ENCODE assay signal across 8 mouse cellular contexts in genomic region chr17:66450526-66451070, GRCm38 (mm10). TPM values are rescaled to one million over a fixed set of nuclear protein-coding genes. Genes with fewer than 3 reads are reported as not detected.
DNase-seq lines count a peak whose midpoint lies in the region; ATAC-seq and TF ChIP-seq lines count a peak whose summit lies in the region.

No protein-coding gene starts in this region.

- H3K79me3 ChIP-seq in C2C12 (ENCODE audit: low read depth) = peaks cover 11% of the 10 kb centered on the region

- no peaks in the 10 kb centered on the region for H3K36me3 ChIP-seq in heart, embryonic 10.5 days
- no peaks in the 10 kb centered on the region for H3K36me3 ChIP-seq in C2C12 (ENCODE audit: control insufficient read depth, insufficient read depth)
- H3K36me3 ChIP-seq in forebrain, embryonic 13.5 days (ENCODE audit: poor library complexity, severe bottlenecking) = no peaks in the 10 kb centered on the region

- WGBS in heart, embryonic 10.5 days = 4% methylated on average over 18 of the region's 18 CpGs
- WGBS in forebrain, embryonic 13.5 days = 4% methylated on average over 18 of the region's 18 CpGs

- H3K4me2 ChIP-seq in forebrain, embryonic 13.5 days = peak overlapping the region; percentile 79

- no peak for TF ChIP-seq CTCF in C2C12 (IDR thresholded peaks at IDR 0.05; ENCODE audit: control insufficient read depth, insufficient read depth, insufficient read length)

- no peak for DNase-seq in heart, embryonic 10.5 days (ENCODE audit: low spot score)
- no peak for DNase-seq in heart, postnatal 10 days
- DNase-seq in lung, postnatal 36 days = peak; percentile 13
- no peak for DNase-seq in gastrocnemius, adult 8-10 months (ENCODE audit: low spot score in 2 of 2)
- no peak for DNase-seq in thymus, postnatal 0 days (ENCODE audit: low spot score)
- DNase-seq in spleen, postnatal 10 days (ENCODE audit: low spot score in 2 of 2) = no peak

- intact Hi-C loops in heart, postnatal 10 days (cut with DNase I) = loop anchor here (1.0 kb wide), 1 partner anchor 40 kb away; no protein-coding TSS in a partner anchor

- H3K4me3 ChIP-seq in heart, embryonic 10.5 days = peak overlapping the region; percentile 84
- H3K4me3 ChIP-seq in C2C12 (ENCODE audit: insufficient read depth, poor library complexity, severe bottlenecking) = no peak overlapping the region
- peak overlapping the region; percentile 88 for H3K4me3 ChIP-seq in forebrain, embryonic 13.5 days

- H3K79me2 ChIP-seq in C2C12 (ENCODE audit: control insufficient read depth, insufficient read depth) = peaks cover 32% of the 10 kb centered on the region

- H3K9me3 ChIP-seq in heart, embryonic 10.5 days = no peaks in the 10 kb centered on the region
- no peaks in the 10 kb centered on the region for H3K9me3 ChIP-seq in forebrain, embryonic 13.5 days (replicated peaks)

- H3K27me3 ChIP-seq in heart, embryonic 10.5 days (ENCODE audit: insufficient read depth, poor library complexity, severe bottlenecking) = peaks cover 46% of the 10 kb centered on the region
- H3K27me3 ChIP-seq in C2C12 (ENCODE audit: control insufficient read depth, insufficient read depth, insufficient read length) = no peaks in the 10 kb centered on the region
- peaks cover 15% of the 10 kb centered on the region for H3K27me3 ChIP-seq in forebrain, embryonic 13.5 days

- H3K9ac ChIP-seq in forebrain, embryonic 13.5 days = peak overlapping the region; percentile 97

- ATAC-seq in forebrain, embryonic 13.5 days = no peak

- no peak overlapping the region for H3K27ac ChIP-seq in heart, embryonic 10.5 days
- H3K27ac ChIP-seq in forebrain, embryonic 13.5 days = no peak overlapping the region

- H3ac ChIP-seq in C2C12 (ENCODE audit: control insufficient read depth, insufficient read length, low read depth) = no peak overlapping the region

- peaks cover 40% of the 10 kb centered on the region for H3K4me1 ChIP-seq in heart, embryonic 10.5 days
- H3K4me1 ChIP-seq in forebrain, embryonic 13.5 days = peaks cover 40% of the 10 kb centered on the region

TF ChIP-seq in C2C12, 6 proteins besides CTCF, POLR2A, EP300 and RAD21:
- TF ChIP-seq MYOG (IDR thresholded peaks at IDR 0.05; ENCODE audit: control insufficient read depth, extremely low read depth, insufficient read length) (no peak), CEBPB (IDR thresholded peaks at IDR 0.05; ENCODE audit: low read depth) (peak; percentile 25)
TF ChIP-seq in C2C12: peak in this region for 1.

RNA-seq across cellular contexts. Expression of gene Mtcl1, which starts 1.0 kb away (rescaled TPM):
- 2.4 and 3.7 TPM in 2 replicates for polyA plus RNA-seq in heart, embryonic 10.5 days (2016; fragmentation: Nextera tagmentation; extraction: Ambion mirVana)
- total RNA-seq in heart, postnatal 10 days (2021) = 1 to 10 TPM; 4.1 to 4.7 TPM
- 15.1 TPM for polyA plus RNA-seq in C2C12 (2012; fragmentation: generic; extraction: Trizol)
- 33.0 and 33.9 TPM in 2 replicates for polyA plus RNA-seq in forebrain, embryonic 13.5 days (2015; fragmentation: Nextera tagmentation; extraction: Ambion mirVana)
- 10 to 100 TPM in 1 of 4 experiments, 1 to 10 TPM in 3; 4.8 to 10.0 (median 5.6) TPM for total RNA-seq in gastrocnemius, adult 8-10 months (2022)
- 4.4 and 5.6 TPM in 2 replicates for polyA plus RNA-seq in thymus, postnatal 0 days (2015; fragmentation: Nextera tagmentation; extraction: Ambion mirVana)
